Mouse (Mus musculus) v-Abl transformed pro-B cells (cell line): ENCODE measurements around the gene Aarsd1.

Experiments used
- in situ Hi-C, 2 experiments: fragments of 400-800 bp; cut with MboI; formaldehyde crosslinking; loops; one replicate each; pipeline ENCODE4 v1.15.1; 2025; ENCODE audit not compliant: unreplicated experiment in 2 of 2

The Aarsd1 gene

GRCm38 (mm10) chr11:101448274-101448746, 30.9 kb upstream of the Aarsd1 start, which contains the start of gene Ifi35:
Gene Ifi35 (plus strand): TSS chr11:101448407.
- in situ Hi-C loops, result loop anchor here in 1 of 2 experiments (25.0 kb wide), 1 partner anchor 361 kb away; the partner anchor contains the start of genes Coasy, Hsd17b1, Mlx and Psmc3ip

- in situ Hi-C loops, result loop anchor here in 1 of 2 experiments (25.0 kb wide), 1 partner anchor 360 kb away; the partner anchor contains the start of genes Coasy, Hsd17b1, Mlx and Psmc3ip
Measured at GRCm38 (mm10) chr11:101447786-101448185, 30.4 kb upstream of the Aarsd1 start.

DNA sequence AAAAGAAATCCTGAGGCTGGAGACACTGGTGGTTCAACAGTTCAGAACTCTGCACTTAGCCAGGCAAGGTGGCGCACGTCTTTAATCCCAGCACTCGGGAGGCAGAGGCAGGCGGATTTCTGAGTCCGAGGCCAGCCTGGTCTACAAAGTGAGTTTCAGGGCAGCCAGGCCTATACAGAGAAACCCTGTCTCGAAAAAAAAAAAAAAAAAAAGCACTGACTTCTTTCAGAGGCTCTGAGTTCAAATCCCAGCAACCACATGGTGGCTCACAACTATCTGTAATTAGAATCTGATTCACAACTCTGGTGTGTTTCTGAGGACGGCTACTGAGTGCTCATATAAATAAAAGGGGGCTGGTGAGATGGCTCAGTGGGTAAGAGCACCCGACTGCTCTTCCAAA, 29.4 kb upstream of the Aarsd1 start:
- in situ Hi-C loops, result loop anchor here in 1 of 2 experiments (25.0 kb wide), 1 partner anchor 360 kb away; the partner anchor contains the start of genes Coasy, Hsd17b1, Mlx and Psmc3ip

GRCm38 (mm10) chr11:101446319-101446718, 28.9 kb upstream of the Aarsd1 start:
- in situ Hi-C loops, result loop anchor here in 1 of 2 experiments (25.0 kb wide), 1 partner anchor 359 kb away; the partner anchor contains the start of genes Coasy, Hsd17b1, Mlx and Psmc3ip

DNA sequence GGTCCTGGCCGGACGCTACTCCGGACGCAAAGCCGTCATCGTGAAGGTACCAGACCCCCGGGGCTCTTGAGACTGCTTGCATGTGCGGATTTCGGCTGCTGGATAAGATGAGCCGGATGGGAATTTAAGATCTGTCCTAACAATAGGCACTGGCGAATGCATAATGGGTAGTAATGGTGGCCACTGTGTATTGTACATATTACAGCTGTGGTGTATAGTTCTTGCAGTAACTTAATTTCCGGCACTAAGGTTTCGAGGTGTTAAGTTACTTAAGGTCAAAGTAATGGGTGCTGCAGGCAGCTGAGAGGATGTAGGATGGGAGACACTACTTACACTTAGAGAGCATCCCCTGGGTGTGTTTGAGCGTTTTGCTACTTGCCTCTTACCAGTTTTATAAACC, 25.3 kb upstream of the Aarsd1 start:
- in situ Hi-C loops, result loop anchor here in 1 of 2 experiments (25.0 kb wide), 1 partner anchor 355 kb away; the partner anchor contains the start of genes Coasy, Hsd17b1, Mlx and Psmc3ip

DNA sequence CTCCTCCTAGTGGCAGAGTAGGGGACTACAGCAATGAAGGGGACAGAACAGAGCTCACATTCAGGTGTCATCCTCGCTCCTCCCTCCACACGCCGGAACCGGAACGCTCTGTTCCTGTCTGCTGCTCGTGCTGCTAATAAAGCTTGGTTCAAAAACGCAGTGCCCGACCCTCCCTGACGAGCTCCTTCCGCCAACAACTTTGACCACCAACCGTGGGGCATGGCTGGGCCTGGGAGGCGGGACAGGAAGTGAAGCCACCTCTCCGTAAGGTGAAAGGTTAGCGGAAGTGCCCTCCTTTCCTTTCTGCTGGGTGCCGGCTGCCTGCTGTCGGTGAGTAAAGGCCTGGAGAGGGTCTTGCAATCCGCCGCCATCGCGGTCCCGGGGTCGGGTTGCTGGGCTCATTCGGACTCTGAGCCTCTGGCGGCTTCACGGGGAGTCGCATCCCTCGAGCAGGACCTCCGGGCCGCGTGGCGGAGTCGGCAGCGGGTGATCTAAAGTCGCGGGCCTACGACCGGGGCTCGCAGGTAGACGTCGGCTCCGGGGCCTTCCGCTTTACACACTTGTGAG, 24.8 kb upstream of the Aarsd1 start, which contains the start of gene Rpl27:
Gene Rpl27, plus strand, starts transcription at position 172 of the 567 bp plus-strand sequence.
- in situ Hi-C loops, result loop anchor here in 1 of 2 experiments (25.0 kb wide), 1 partner anchor 355 kb away; the partner anchor contains the start of genes Coasy, Hsd17b1, Mlx and Psmc3ip

GRCm38 (mm10) chr11:101441450-101442126, 24.2 kb upstream of the Aarsd1 start:
- in situ Hi-C loops, result loop anchor here in 1 of 2 experiments (25.0 kb wide), 1 partner anchor 354 kb away; the partner anchor contains the start of genes Coasy, Hsd17b1, Mlx and Psmc3ip

GRCm38 (mm10) chr11:101438006-101438405, 20.6 kb upstream of the Aarsd1 start:
- in situ Hi-C loops, result loop anchor here in 1 of 2 experiments (10.0 to 25.0 kb wide), 2 partner anchors 113 to 351 kb away; partner anchors contain the start of genes Aoc2, Coasy, Hsd17b1 and Mlx

DNA sequence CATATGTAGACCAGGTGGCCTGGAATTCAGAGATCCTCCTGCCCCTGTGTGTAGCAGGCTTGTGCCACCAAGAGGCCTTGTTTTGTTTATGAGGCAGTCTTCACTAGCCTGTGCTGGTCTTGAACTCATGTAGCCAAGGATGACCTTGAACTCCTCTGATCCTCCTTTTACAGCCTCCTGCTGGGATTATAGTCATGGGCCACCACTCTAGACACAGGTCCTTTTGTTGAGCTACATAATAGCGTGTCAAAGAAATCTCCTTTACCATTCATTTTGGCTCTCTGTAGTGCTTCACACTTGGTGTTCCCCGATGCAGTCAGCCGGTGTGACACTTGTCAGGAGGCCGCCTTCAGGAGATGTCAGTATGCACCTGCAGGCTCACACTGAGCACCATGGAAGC, 19.5 kb upstream of the Aarsd1 start:
- in situ Hi-C loops, result loop anchor here in 1 of 2 experiments (10.0 to 25.0 kb wide), 2 partner anchors 112 to 350 kb away; partner anchors contain the start of genes Aoc2, Coasy, Hsd17b1 and Mlx

- in situ Hi-C loops, result loop anchor here in 1 of 2 experiments (10.0 to 25.0 kb wide), 2 partner anchors 111 to 349 kb away; partner anchors contain the start of genes Aoc2, Coasy, Hsd17b1 and Mlx
Measured at GRCm38 (mm10) chr11:101435831-101436230, 18.4 kb upstream of the Aarsd1 start.

DNA sequence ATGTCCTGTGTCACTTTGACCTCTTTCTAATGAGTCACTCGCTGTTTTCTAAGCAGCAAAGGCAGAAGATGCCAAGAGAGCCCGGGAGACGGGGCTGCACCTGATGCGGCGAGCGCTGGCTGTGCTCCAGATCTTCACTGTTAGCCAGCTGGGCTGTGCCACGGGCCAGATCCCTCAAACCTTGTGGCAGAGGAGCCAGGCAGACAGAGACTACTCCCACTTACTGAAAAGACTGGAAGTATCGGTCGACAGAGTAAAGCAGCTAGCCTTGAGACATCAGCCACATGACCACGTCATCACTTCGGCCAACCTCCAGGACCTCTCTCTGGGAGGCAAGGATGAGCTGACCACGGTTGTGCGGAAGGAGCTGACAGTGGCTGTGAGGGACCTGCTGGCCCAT, 16.0 kb upstream of the Aarsd1 start:
- in situ Hi-C loops, result loop anchor here in 1 of 2 experiments (10.0 to 25.0 kb wide), 2 partner anchors 109 to 346 kb away; partner anchors contain the start of genes Aoc2, Coasy, Hsd17b1 and Mlx

GRCm38 (mm10) chr11:101431327-101431726, 13.9 kb upstream of the Aarsd1 start:
- in situ Hi-C loops, result loop anchor here in 1 of 2 experiments (10.0 to 25.0 kb wide), 2 partner anchors 107 to 344 kb away; partner anchors contain the start of genes Aoc2, Coasy, Hsd17b1 and Mlx

DNA sequence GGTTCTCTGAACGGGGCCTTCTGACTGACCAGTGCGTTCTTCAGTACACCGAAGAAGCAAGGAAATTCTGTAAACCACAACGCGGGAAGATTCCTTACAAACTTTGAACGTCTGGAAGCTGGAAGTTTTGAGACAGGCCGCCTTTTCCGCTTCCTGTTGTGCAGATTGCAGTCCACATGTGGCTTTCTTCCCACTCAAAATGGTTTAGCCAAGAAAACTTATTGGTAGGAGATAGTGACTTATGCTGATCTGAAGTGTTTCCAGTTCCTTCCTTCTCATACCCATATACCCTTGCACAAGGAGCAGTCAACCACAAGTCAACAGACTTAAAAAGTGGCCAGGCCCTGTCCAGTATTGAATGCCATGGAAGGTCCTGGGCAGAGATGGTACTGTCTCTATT, 8.8 kb upstream of the Aarsd1 start:
- in situ Hi-C loops, result loop anchor here in 1 of 2 experiments (25.0 kb wide), 1 partner anchor 339 kb away; the partner anchor contains the start of genes Coasy, Hsd17b1, Mlx and Psmc3ip

- in situ Hi-C loops, result loop anchor here in 1 of 2 experiments (25.0 kb wide), 1 partner anchor 338 kb away; the partner anchor contains the start of genes Coasy, Hsd17b1, Mlx and Psmc3ip
Measured at GRCm38 (mm10) chr11:101424925-101425813, 7.8 kb upstream of the Aarsd1 start, which contains the start of the genes Rundc1 and Ptges3l. Gene Rundc1 (plus strand): TSS chr11:101425085. Gene Ptges3l (minus strand): TSS chr11:101425333.

DNA sequence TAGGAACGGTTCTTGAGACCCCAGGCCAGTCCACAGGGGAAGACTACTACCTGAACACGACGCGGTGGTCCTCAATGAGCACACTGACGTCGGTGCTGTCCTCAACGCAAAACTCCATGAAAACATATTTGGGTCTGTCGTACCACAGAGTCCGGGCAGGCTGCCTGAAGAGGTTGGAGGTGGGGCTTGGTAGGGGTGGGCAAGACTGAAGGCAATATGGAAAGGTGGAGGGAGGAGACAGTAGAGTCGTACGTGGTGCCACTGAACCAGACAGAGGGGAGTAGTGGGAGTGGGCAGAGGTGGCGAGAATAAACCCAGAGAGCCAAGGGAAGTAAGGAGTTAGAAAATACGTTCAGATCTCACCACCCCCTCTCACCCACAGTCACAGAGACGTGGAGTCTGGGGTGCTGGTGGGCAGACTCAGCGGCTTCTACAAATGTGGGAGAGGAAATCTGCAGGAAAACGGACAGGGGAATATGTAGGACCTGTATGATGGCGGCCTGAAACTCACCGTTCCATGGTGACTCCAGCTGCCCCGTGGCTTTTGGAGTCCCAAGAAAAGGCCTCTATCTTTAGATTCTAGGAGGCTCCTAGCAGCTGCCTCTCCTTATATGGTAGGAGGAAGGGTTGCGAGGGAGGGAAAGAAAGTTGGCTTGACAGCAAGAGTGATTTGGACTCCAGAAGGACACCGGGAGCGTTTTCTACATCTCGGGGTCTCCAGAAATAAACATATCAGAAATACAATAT, 6.9 kb upstream of the Aarsd1 start, which contains the start of gene Gm27029:
Gene Gm27029, minus strand, starts transcription at position 692 of the 747 bp plus-strand sequence.
- in situ Hi-C loops, result no loop called here

- in situ Hi-C loops, result no loop called here
Measured at GRCm38 (mm10) chr11:101420148-101420547, 2.7 kb upstream of the Aarsd1 start.

GRCm38 (mm10) chr11:101419610-101420009, 2.2 kb upstream of the Aarsd1 start:
- in situ Hi-C loops, result no loop called here

- in situ Hi-C loops, result no loop called here
Measured at GRCm38 (mm10) chr11:101418991-101419390, 1.6 kb upstream of the Aarsd1 start.
